Mouse (Mus musculus): ENCODE measurements around the gene Bdkrb2. TPM values are rescaled to one million over a fixed set of nuclear protein-coding genes. Genes with fewer than 3 reads are reported as not detected.

Gene Bdkrb2
- total and polyA plus RNA-seq, 3 experiments, result 0.01 to 0.05 TPM; not detected in 1

GRCm38 (mm10) chr12:105603904-105604303 lies 40.9 kb downstream of the Bdkrb2 start:
- peaks cover 10% of the 10 kb centered on the region for H3K36me3 ChIP-seq (replicated peaks)
- peaks cover 32% of the 10 kb centered on the region for H3K27me3 ChIP-seq (ENCODE audit: insufficient read depth, low read length)
- no peak overlapping the region for H3K4me3 ChIP-seq (ENCODE audit: low read depth, low read length)
- ATAC-seq (ENCODE audit: extremely low read depth, insufficient number of reproducible peaks, low FRiP score, poor library complexity, severe bottlenecking), result no peak
- no peaks in the 10 kb centered on the region for H3K9me3 ChIP-seq (replicated peaks)
- TF ChIP-seq TAL1 (conservative IDR thresholded peaks at IDR 0.05; ENCODE audit: low read depth, low read length) (no peak), GATA1 (IDR thresholded peaks at IDR 0.05; ENCODE audit: borderline replicate concordance, low read length) (no peak), POLR2AphosphoS5 (IDR thresholded peaks at IDR 0.05; ENCODE audit: insufficient replicate concordance, low read depth, low read length) (no peak), GATA2 (IDR thresholded peaks at IDR 0.05; ENCODE audit: borderline replicate concordance, low read depth, low read length) (no peak), CTCF (IDR thresholded peaks at IDR 0.05; ENCODE audit: low read depth, low read length) (no peak)
- no peak for DNase-seq (ENCODE audit: low spot score)
- H3K4me1 ChIP-seq (ENCODE audit: insufficient read depth, low read depth, low read length), result no peaks in the 10 kb centered on the region; the same call in 1 of the 2 replicates

- DNase-seq (ENCODE audit: low spot score), result no peak
- TF ChIP-seq POLR2AphosphoS5 (IDR thresholded peaks at IDR 0.05; ENCODE audit: insufficient replicate concordance, low read depth, low read length) (no peak), GATA1 (IDR thresholded peaks at IDR 0.05; ENCODE audit: borderline replicate concordance, low read length) (no peak), TAL1 (conservative IDR thresholded peaks at IDR 0.05; ENCODE audit: low read depth, low read length) (no peak), GATA2 (IDR thresholded peaks at IDR 0.05; ENCODE audit: borderline replicate concordance, low read depth, low read length) (no peak), CTCF (IDR thresholded peaks at IDR 0.05; ENCODE audit: low read depth, low read length) (no peak)
- peaks cover 3% of the 10 kb centered on the region; the same call in 1 of the 2 replicates for H3K4me1 ChIP-seq (ENCODE audit: insufficient read depth, low read depth, low read length)
- no peak for ATAC-seq (ENCODE audit: extremely low read depth, insufficient number of reproducible peaks, low FRiP score, poor library complexity, severe bottlenecking)
- H3K4me3 ChIP-seq (ENCODE audit: low read depth, low read length), result no peak overlapping the region
- H3K9me3 ChIP-seq (replicated peaks), result no peaks in the 10 kb centered on the region
- peaks cover 26% of the 10 kb centered on the region for H3K27me3 ChIP-seq (ENCODE audit: insufficient read depth, low read length)
- H3K36me3 ChIP-seq (replicated peaks), result peaks cover 23% of the 10 kb centered on the region
Measured at GRCm38 (mm10) chr12:105605212-105605611, 42.2 kb downstream of the Bdkrb2 start.

- TF ChIP-seq GATA1 (IDR thresholded peaks at IDR 0.05; ENCODE audit: borderline replicate concordance, low read length), result no peak
- no peak for TF ChIP-seq CTCF (IDR thresholded peaks at IDR 0.05; ENCODE audit: low read depth, low read length)
- TF ChIP-seq GATA2 (IDR thresholded peaks at IDR 0.05; ENCODE audit: borderline replicate concordance, low read depth, low read length), result no peak
- peaks cover 5% of the 10 kb centered on the region; the same call in 1 of the 2 replicates for H3K4me1 ChIP-seq (ENCODE audit: insufficient read depth, low read depth, low read length)
- H3K4me3 ChIP-seq (ENCODE audit: low read depth, low read length), result no peak overlapping the region
- DNase-seq (ENCODE audit: low spot score) (no peak), ATAC-seq (ENCODE audit: extremely low read depth, insufficient number of reproducible peaks, low FRiP score, poor library complexity, severe bottlenecking) (no peak)
- H3K27me3 ChIP-seq (ENCODE audit: insufficient read depth, low read length), result peaks cover 15% of the 10 kb centered on the region
- no peaks in the 10 kb centered on the region for H3K9me3 ChIP-seq (replicated peaks)
- peaks cover 37% of the 10 kb centered on the region for H3K36me3 ChIP-seq (replicated peaks)
Measured at GRCm38 (mm10) chr12:105606881-105607280, 43.9 kb downstream of the Bdkrb2 start.

- DNase-seq (ENCODE audit: low spot score) (no peak), ATAC-seq (ENCODE audit: extremely low read depth, insufficient number of reproducible peaks, low FRiP score, poor library complexity, severe bottlenecking) (no peak)
- no peaks in the 10 kb centered on the region for H3K27me3 ChIP-seq (ENCODE audit: insufficient read depth, low read length)
- no peaks in the 10 kb centered on the region for H3K9me3 ChIP-seq (replicated peaks)
- TF ChIP-seq GATA2 (IDR thresholded peaks at IDR 0.05; ENCODE audit: borderline replicate concordance, low read depth, low read length), result no peak
- TF ChIP-seq TAL1 (conservative IDR thresholded peaks at IDR 0.05; ENCODE audit: low read depth, low read length), result no peak
- no peak for TF ChIP-seq GATA1 (IDR thresholded peaks at IDR 0.05; ENCODE audit: borderline replicate concordance, low read length)
- TF ChIP-seq CTCF (IDR thresholded peaks at IDR 0.05; ENCODE audit: low read depth, low read length), result no peak
- no peak for TF ChIP-seq POLR2AphosphoS5 (IDR thresholded peaks at IDR 0.05; ENCODE audit: insufficient replicate concordance, low read depth, low read length)
- peaks cover 9% of the 10 kb centered on the region for H3K4me1 ChIP-seq (ENCODE audit: insufficient read depth, low read depth, low read length)
- H3K36me3 ChIP-seq (replicated peaks), result peaks cover 77% of the 10 kb centered on the region
- H3K4me3 ChIP-seq (ENCODE audit: low read depth, low read length), result no peak overlapping the region
Measured at GRCm38 (mm10) chr12:105611045-105611444, 48.0 kb downstream of the Bdkrb2 start.

GRCm38 (mm10) chr12:105611748-105612147 lies 48.7 kb downstream of the Bdkrb2 start:
- H3K4me1 ChIP-seq (ENCODE audit: insufficient read depth, low read depth, low read length), result peaks cover 9% of the 10 kb centered on the region
- H3K4me3 ChIP-seq (ENCODE audit: low read depth, low read length), result no peak overlapping the region
- DNase-seq (ENCODE audit: low spot score) (peak; percentile 53), ATAC-seq (ENCODE audit: extremely low read depth, insufficient number of reproducible peaks, low FRiP score, poor library complexity, severe bottlenecking) (no peak)
- H3K36me3 ChIP-seq (replicated peaks), result peaks cover 84% of the 10 kb centered on the region
- no peaks in the 10 kb centered on the region for H3K27me3 ChIP-seq (ENCODE audit: insufficient read depth, low read length)
- TF ChIP-seq CTCF (IDR thresholded peaks at IDR 0.05; ENCODE audit: low read depth, low read length), result peak; percentile 74
- TF ChIP-seq GATA2 (IDR thresholded peaks at IDR 0.05; ENCODE audit: borderline replicate concordance, low read depth, low read length), result no peak
- no peaks in the 10 kb centered on the region for H3K9me3 ChIP-seq (replicated peaks)

- Histone ChIP-seq H3K9me3 (replicated peaks) (no peaks in the 10 kb centered on the region), H3K4me1 (ENCODE audit: insufficient read depth, low read depth, low read length) (peaks cover 20% of the 10 kb centered on the region), H3K27me3 (ENCODE audit: insufficient read depth, low read length) (no peaks in the 10 kb centered on the region), H3K36me3 (replicated peaks) (peaks cover 95% of the 10 kb centered on the region), H3K4me3 (ENCODE audit: low read depth, low read length) (no peak overlapping the region)
- DNase-seq (ENCODE audit: low spot score), result no peak
- no peak for ATAC-seq (ENCODE audit: extremely low read depth, insufficient number of reproducible peaks, low FRiP score, poor library complexity, severe bottlenecking)
- TF ChIP-seq GATA1 (IDR thresholded peaks at IDR 0.05; ENCODE audit: borderline replicate concordance, low read length) (no peak), GATA2 (IDR thresholded peaks at IDR 0.05; ENCODE audit: borderline replicate concordance, low read depth, low read length) (no peak), POLR2AphosphoS5 (IDR thresholded peaks at IDR 0.05; ENCODE audit: insufficient replicate concordance, low read depth, low read length) (no peak), TAL1 (conservative IDR thresholded peaks at IDR 0.05; ENCODE audit: low read depth, low read length) (no peak), CTCF (IDR thresholded peaks at IDR 0.05; ENCODE audit: low read depth, low read length) (no peak)
Measured at GRCm38 (mm10) chr12:105613559-105613958, 50.5 kb downstream of the Bdkrb2 start.

- no peak for DNase-seq (ENCODE audit: low spot score)
- no peaks in the 10 kb centered on the region for H3K27me3 ChIP-seq (ENCODE audit: insufficient read depth, low read length)
- H3K4me3 ChIP-seq (ENCODE audit: low read depth, low read length), result no peak overlapping the region
- no peaks in the 10 kb centered on the region for H3K9me3 ChIP-seq (replicated peaks)
- peaks cover 14% of the 10 kb centered on the region; the same call in 1 of the 2 replicates for H3K4me1 ChIP-seq (ENCODE audit: insufficient read depth, low read depth, low read length)
- H3K36me3 ChIP-seq (replicated peaks), result peaks cover 86% of the 10 kb centered on the region
- no peak for ATAC-seq (ENCODE audit: extremely low read depth, insufficient number of reproducible peaks, low FRiP score, poor library complexity, severe bottlenecking)
- TF ChIP-seq CTCF (IDR thresholded peaks at IDR 0.05; ENCODE audit: low read depth, low read length), result no peak
- TF ChIP-seq TAL1 (conservative IDR thresholded peaks at IDR 0.05; ENCODE audit: low read depth, low read length), result no peak
- TF ChIP-seq GATA2 (IDR thresholded peaks at IDR 0.05; ENCODE audit: borderline replicate concordance, low read depth, low read length), result no peak
- TF ChIP-seq POLR2AphosphoS5 (IDR thresholded peaks at IDR 0.05; ENCODE audit: insufficient replicate concordance, low read depth, low read length), result no peak
- no peak for TF ChIP-seq GATA1 (IDR thresholded peaks at IDR 0.05; ENCODE audit: borderline replicate concordance, low read length)
Measured at GRCm38 (mm10) chr12:105622048-105622447, 59.0 kb downstream of the Bdkrb2 start.
